Mouse (Mus musculus) megakaryocyte, embryonic 14.5 days (primary cell): ENCODE results near the gene Nrxn1.

Experiments used
- FLI1 ChIP-seq: IDR thresholded peaks from 2 replicates; pipeline ENCODE4 v1.6.1; 2012; ENCODE audit warnings: low read length, inconsistent platforms, mixed read lengths
- GATA1 ChIP-seq: IDR thresholded peaks from 3 replicates; pipeline ENCODE4 v1.6.1; 2012; ENCODE audit warnings: mixed read lengths, low read length, inconsistent platforms, borderline replicate concordance

DNA sequence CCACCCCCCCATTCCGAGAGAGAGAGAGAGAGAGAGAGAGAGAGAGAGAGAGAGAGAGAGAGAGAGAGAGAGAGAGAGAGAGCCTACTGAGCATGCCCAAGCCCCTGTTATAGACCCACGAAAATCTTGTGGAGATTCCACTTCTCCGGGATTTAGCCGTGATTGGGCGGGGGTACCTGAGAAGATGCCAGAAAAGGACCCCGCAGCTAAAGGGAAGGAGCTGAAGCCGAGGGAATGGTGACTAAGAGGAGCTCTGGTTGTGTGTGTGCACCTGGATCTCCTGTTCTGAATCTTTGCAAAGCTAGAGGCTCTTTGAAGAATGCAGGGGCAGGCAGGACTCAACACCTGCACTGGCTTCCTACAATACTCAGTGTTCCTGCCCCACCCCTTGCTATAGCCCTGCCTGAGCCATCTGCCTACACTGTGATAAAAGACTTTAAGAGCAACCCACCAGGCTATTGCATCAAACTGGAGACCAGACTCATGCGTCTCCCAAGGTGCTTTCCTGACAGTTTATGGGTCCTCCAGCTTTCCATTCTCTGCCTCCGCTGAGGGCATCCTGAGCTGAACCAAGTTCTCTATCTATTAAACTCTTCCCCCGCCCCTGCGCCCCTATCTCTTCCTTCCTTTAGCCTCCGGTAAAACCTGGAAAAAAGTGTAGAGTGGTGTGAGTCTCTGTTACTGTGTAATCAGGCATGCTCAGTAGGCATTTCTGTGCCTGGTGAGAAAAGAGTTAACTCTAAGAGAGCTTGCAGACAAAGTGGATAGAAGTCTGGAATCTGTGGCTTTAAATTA, 407 bp upstream of the Nrxn1 start:
- TF ChIP-seq GATA1: no peak
- TF ChIP-seq FLI1: no peak
